Mouse (Mus musculus): ENCODE measurements around the gene Plxnb1.
"Not testable (repeated sequence)": the region's sequence is repeated elsewhere in the genome, so short reads cannot be mapped to it uniquely, and the experiment has no call there.

Gene Plxnb1

DNA sequence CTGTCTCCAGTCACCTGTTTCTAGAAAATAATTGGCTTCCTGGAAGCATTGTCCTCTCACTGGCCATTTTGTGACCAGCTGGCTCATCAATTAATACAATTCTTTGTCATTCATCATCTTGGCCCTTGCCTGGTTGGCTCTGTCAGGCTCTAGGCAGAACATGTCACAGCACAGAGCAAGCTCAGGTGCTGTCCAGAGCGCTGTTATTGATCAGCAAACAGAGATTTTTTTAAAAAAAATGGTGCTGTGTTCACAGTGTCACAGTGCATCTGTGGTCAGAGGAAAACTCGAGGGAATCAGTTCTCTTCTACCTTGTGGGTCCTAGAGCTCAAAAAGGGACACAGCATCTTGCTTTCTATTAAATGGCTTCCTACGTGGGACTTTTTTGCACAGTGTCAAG lies 30.3 kb downstream of the Plxnb1 start:
- in situ Hi-C loops (cut with MboI; ENCODE audit: low sequenced_read_pairs) = no loop called here

DNA sequence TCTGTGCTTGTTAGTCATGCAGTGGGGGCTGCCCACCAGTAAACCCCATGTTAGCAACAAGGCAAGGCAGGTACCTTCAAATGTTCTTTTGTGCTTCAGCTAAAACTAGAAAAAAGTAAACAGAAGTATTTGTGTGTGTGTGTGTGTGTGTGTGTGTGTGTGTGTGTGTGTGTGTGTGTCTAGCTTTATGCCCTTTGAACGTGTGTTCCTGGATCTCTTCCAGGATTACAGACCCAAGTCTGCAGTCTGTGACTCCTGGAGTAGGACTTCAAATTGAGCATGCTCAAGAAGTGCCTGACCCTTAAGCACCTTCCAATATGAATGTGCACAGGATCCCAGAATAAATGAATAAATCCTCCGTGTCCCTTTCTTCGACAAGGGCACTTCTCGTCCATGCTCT lies 31.9 kb downstream of the Plxnb1 start:
- in situ Hi-C loops (cut with MboI; ENCODE audit: low sequenced_read_pairs) = no loop called here

DNA sequence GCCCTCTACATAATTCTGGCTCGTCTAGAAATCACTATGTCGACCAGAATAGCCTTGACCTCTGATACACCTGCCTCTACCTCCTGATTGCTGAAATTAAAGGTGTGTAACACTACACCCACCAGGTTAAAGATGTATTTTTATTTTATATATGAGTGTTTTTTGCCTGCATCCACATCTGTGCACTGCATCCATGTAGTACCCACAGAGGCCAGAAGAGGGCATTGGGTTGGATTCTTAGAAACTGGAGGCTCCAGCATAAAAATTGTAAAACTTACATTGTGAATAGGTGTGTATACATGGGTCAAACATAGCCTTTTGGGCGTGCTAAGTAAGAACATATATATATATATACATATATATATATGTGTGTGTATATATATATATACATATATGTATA lies 33.0 kb downstream of the Plxnb1 start:
- in situ Hi-C loops (cut with MboI; ENCODE audit: low sequenced_read_pairs) = no loop called here

DNA sequence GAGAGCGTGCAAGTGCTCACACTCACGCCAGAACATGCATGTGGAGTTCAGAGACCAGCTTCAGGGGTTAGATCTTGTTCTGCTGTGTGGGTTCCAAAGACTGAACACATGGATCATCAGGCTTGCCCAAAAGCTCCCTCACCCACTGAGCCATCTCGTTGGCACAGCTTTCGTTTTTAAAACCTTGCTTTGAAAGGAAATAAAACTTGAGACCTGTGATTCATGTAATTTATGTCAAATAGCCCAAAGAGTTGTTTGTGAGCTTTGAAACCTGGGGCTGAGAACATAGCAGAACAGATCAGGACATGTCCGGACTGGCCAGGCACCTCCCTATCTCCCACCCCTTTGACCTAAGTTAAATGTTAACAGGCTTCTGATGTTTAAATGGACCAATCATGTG lies 34.9 kb downstream of the Plxnb1 start:
- in situ Hi-C loops (cut with MboI; ENCODE audit: low sequenced_read_pairs) = no loop called here

DNA sequence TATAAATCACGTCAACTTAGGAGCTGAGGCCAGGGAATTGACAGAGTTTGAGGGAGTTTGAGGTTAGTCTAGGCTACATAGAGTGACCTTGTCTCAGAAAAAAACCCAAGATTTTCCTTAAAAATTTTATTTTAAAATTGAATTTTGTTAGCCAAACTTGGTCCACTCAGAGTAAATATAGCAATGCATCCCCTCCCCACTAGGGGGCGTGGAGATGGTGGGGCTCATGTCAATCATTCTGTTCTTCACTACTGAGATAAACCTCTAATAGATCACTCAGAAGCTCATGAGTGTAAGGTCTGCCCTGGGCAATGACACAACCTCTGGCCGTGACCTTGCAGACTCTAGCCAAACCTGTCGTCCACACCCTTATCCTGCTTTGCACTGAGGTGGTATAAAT lies 45.2 kb downstream of the Plxnb1 start:
- in situ Hi-C loops (cut with MboI; ENCODE audit: low sequenced_read_pairs) = not testable (repeated sequence)

DNA sequence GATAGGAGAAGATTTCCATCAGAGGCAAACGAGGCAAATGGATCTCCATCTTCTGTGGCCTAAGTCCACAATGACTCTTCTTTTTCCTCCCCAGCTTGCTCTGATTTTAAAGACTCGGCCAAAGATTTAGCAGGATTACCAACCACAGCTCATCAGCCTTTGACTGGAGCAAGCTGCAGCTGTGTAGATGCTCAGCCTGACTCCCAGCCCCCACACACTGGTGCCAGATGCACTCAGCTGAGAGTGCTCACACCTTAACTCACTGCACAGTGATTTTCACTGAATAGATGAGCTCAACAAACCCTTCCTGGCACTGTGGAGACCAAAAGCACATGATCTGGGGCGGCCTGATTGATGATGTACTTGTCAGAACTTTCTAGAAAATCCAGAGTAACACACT lies 66.8 kb downstream of the Plxnb1 start, which contains the start of gene Fbxw21:
TSS of gene Fbxw21 (minus strand) at position 101 of the 400 bp plus-strand sequence.
- in situ Hi-C loops (cut with MboI; ENCODE audit: low sequenced_read_pairs) = no loop called here

DNA sequence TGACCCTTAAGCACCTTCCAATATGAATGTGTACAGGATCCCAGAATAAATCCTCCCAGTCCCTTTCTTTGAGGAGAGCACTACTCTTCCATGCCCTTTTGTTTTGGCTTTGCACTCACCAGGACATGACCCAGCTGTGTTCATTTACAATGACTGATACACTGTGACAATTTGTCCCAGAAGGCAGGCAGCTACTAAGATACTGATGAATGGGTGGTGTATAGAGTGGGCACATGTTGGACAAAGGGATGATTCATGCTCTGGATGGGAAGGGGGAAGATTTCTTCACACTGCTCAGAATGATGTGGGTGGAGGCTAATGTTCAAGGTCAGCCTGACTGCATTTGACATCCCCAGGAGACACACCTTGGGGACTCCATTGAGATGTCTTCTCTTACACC lies 72.1 kb downstream of the Plxnb1 start:
- in situ Hi-C loops (cut with MboI; ENCODE audit: low sequenced_read_pairs) = no loop called here
